Mouse (Mus musculus): ENCODE measurements around the gene Tspan13.

DNA sequence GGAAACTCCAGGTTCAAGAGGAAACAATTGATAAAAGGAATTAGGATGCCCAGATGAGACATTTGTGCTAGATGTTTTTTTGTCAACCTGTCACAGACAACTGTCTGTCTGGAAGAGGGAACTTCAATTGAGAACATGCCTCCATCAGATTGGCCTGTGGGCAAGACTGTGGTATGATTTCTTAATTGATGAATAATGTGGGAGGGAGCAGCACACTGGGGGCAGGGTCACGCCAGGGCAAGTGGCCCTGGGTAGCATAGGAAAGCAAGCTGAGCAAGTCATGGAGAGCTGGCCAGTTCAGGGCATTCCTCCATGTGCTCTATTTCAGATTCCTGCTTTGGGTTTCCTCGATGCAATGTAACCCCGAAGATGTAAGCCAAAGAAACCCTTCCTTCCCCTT lies 66.4 kb downstream of the Tspan13 start:
- TF ChIP-seq GATA1 (IDR thresholded peaks at IDR 0.05; ENCODE audit: borderline replicate concordance, low read length) = no peak
- TF ChIP-seq FLI1 (IDR thresholded peaks at IDR 0.05; ENCODE audit: low read length) = no peak
